Mouse (Mus musculus) limb, embryonic 11.5 days (tissue): ENCODE results near the gene Tas1r1. TPM values are rescaled to one million over a fixed set of nuclear protein-coding genes. Genes with fewer than 3 reads are reported as not detected.

ENCODE experiments used
- ATAC-seq: fragments of 200-750 bp; cut with Nextera tagmentation; 2 replicates; pipeline ENCODE4 v1.8.0; 2017; ENCODE audit warnings: low read depth; ENCODE audit not compliant: insufficient number of reproducible peaks, low FRiP score, low TSS enrichment
- DNase-seq: peaks from one replicate; pipeline ENCODE4 v3.0.0-alpha.2; 2015; ENCODE audit warnings: low spot score
- H3K27ac ChIP-seq: fragments of 300-500 bp; sonication (generic); replicated peaks from 2 replicates; pipeline ENCODE4 v1.5.1; 2014; ENCODE audit warnings: low read depth, mild to moderate bottlenecking, low read length
- H3K27me3 ChIP-seq: fragments of 300-500 bp; sonication (generic); 2 replicates; pipeline ENCODE4 v1.6.1; 2014; ENCODE audit warnings: mild to moderate bottlenecking, low read length, mixed read lengths; ENCODE audit not compliant: control insufficient read depth, insufficient read depth
- H3K36me3 ChIP-seq: fragments of 300-500 bp; sonication (generic); 2 replicates; pipeline ENCODE4 v1.6.1; 2014; ENCODE audit warnings: mild to moderate bottlenecking, low read length, moderate library complexity, mixed read lengths; ENCODE audit not compliant: control insufficient read depth, insufficient read depth
- H3K4me1 ChIP-seq: fragments of 300-500 bp; sonication (generic); 2 replicates; pipeline ENCODE4 v1.6.1; 2014; ENCODE audit warnings: low read length, mixed read lengths; ENCODE audit not compliant: control insufficient read depth, insufficient read depth
- H3K4me2 ChIP-seq: fragments of 300-500 bp; sonication (generic); 2 replicates; pipeline ENCODE4 v1.6.1; 2014; ENCODE audit warnings: low read depth, mild to moderate bottlenecking, moderate library complexity; ENCODE audit not compliant: severe bottlenecking
- H3K4me3 ChIP-seq: fragments of 300-500 bp; sonication (generic); 2 replicates; pipeline ENCODE4 v1.5.1; 2014; ENCODE audit warnings: low read depth, low read length
- H3K9ac ChIP-seq: fragments of 300-500 bp; sonication (generic); 2 replicates; pipeline ENCODE4 v1.6.1; 2014; ENCODE audit warnings: mild to moderate bottlenecking, low read length
- H3K9me3 ChIP-seq: fragments of 300-500 bp; sonication (generic); 2 replicates; pipeline ENCODE4 v1.6.1; 2016; ENCODE audit warnings: low read length; ENCODE audit not compliant: control insufficient read depth
- WGBS: fragments of 180-500 bp; shearing (Covaris S2); extraction: QIAGEN DNeasy Blood & Tissue Kit; methylation state at CpG from one replicate; pipeline ENCODE4 v1.1.7; 2014; 5-methylcytosine and 5-hydroxymethylcytosine counted together
- polyA plus RNA-seq: library from polyadenylated mRNA; unstranded; fragments of >200 nt; fragmentation: Nextera tagmentation; extraction: Ambion mirVana; gene quantifications from 2 replicates; pipeline ENCODE4 v1.2.1, GENCODE M21; 2014

Gene Tas1r1
- polyA plus RNA-seq, 1 experiment from 2014 or later, result 0.40 TPM

DNA sequence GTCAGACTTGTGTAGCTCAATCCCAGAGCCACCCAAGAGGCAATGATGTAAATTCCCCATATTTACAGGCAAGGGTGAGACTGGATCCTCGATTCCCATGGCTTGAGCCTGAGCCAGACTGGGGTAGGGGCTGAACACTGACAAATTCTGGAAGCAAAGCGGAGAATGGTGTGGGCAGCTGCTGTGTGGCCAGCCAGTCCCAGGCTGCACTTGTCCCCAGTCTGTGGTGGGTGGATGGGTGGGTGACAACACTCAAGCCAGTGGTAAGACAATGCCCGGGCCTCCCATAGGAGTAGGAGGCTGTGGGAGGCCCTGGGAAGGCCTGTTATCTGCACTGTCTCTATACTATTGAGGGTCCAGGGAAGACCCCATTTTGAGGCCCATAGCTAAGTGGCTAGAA lies 30.9 kb upstream of the Tas1r1 start:
- Histone ChIP-seq H3K9me3 (no peaks in the 10 kb centered on the region), H3K4me3 (no peak overlapping the region), H3K27ac (no peak overlapping the region), H3K4me2 (no peak overlapping the region), H3K9ac (no peak overlapping the region), H3K27me3 (no peaks in the 10 kb centered on the region), H3K4me1 (0 out of 2 replicates have a peak, but pooled peaks cover 6% of the 10 kb centered on the region), H3K36me3 (no peaks in the 10 kb centered on the region)
- DNase-seq (no peak), ATAC-seq (no peak)
- WGBS, result 87% methylated on average over 3 of the region's 3 CpGs

DNA sequence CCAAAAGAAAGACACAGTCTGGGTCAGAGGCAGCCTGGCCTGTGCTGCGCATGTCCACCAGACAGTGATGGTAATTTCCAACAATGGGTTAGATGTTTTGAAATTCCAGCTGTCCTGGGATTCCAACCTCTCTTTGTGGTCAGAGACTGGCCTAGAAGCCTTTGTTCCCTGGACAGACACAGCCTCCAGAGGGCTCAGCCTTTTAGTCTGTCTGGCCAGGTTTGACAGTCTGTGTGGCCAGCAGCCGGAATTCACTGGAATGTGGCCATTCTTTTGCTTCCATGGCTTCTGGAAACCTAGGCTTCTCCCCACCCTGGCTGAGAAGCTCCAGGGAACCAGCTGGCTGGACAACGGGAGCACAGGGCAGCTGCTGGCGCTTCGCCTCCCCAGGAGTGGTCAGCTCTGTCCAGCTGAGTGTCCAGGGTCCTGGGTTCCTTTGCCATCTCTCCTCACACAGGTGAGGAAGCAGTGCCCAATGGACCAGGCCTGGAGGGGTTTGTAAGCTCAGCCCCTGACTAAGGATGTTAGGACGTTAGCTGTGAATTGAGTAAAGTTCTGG lies 29.9 kb upstream of the Tas1r1 start:
- no peaks in the 10 kb centered on the region for H3K9me3 ChIP-seq
- ATAC-seq, result no peak
- WGBS, result 77% methylated on average over 6 of the region's 6 CpGs
- no peaks in the 10 kb centered on the region for H3K27me3 ChIP-seq
- no peaks in the 10 kb centered on the region for H3K4me1 ChIP-seq
- no peak overlapping the region for H3K4me2 ChIP-seq
- H3K9ac ChIP-seq, result no peak overlapping the region
- no peaks in the 10 kb centered on the region for H3K36me3 ChIP-seq
- no peak overlapping the region for H3K27ac ChIP-seq
- H3K4me3 ChIP-seq, result no peak overlapping the region
- DNase-seq, result no peak

DNA sequence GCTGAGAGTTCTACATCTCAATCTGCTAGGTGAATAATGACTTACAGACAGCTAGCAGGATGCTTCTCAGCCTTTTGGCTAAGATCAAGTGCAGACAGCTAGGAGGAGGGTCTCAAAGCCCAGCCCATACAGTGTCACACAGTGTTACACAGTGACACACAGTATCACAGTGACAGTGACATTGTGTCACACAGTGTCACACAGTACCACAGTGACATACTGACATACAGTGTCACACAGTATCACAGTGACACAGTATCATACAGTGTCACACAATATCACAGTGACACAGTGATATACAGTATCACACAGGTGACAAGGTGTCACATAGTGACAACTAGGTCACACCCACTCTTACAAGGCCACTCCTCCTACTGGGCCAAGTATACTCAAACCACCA lies 28.9 kb upstream of the Tas1r1 start:
- no peak overlapping the region for H3K4me3 ChIP-seq
- no peak overlapping the region for H3K4me2 ChIP-seq
- DNase-seq, result no peak
- no peak overlapping the region for H3K9ac ChIP-seq
- no peaks in the 10 kb centered on the region for H3K9me3 ChIP-seq
- no peaks in the 10 kb centered on the region for H3K4me1 ChIP-seq
- no peak overlapping the region for H3K27ac ChIP-seq
- ATAC-seq, result no peak
- H3K36me3 ChIP-seq, result no peaks in the 10 kb centered on the region
- no peaks in the 10 kb centered on the region for H3K27me3 ChIP-seq

DNA sequence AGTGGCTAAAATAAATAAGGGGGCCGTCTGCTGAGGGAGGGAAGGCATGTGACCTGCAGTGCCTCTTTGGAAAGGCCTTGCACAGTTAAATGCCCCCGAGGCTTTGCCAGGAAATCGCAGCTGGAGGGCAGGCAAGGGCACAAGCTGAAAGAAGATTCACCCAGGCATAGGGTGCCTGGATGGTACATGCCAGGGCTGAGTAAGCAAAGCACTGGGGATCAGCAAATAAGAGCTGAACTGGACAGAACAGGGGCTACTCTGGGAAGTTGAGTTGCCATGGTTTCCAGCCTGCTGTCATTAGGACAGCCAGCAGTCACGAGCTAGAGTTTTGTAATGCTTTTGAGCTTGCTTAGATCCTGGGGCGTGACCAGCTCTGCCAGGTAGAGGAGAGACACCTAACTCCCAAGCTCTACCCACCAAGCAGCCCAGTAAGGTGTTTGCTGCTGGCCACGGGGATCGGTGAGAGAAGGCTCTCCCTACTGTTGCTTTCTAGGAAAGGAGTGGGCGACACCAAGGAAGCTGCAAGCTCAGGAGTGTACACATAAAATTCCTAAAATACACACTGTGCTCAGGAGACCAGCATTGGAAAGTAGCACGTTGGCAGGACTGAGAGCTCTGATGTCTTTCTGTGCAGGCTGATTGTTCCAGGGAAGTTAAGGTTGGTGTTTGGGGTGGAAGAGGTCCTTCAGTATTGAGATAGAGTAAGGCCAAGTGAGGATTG lies 24.2 kb upstream of the Tas1r1 start:
- ATAC-seq (no peak), DNase-seq (no peak)
- 76% methylated on average over 9 of the region's 9 CpGs for WGBS
- H3K9ac ChIP-seq, result no peak overlapping the region
- H3K36me3 ChIP-seq, result peaks cover 15% of the 10 kb centered on the region
- H3K4me3 ChIP-seq, result no peak overlapping the region
- no peak overlapping the region for H3K27ac ChIP-seq
- no peaks in the 10 kb centered on the region for H3K9me3 ChIP-seq
- H3K4me1 ChIP-seq, result no peaks in the 10 kb centered on the region
- no peaks in the 10 kb centered on the region for H3K27me3 ChIP-seq
- H3K4me2 ChIP-seq, result no peak overlapping the region

DNA sequence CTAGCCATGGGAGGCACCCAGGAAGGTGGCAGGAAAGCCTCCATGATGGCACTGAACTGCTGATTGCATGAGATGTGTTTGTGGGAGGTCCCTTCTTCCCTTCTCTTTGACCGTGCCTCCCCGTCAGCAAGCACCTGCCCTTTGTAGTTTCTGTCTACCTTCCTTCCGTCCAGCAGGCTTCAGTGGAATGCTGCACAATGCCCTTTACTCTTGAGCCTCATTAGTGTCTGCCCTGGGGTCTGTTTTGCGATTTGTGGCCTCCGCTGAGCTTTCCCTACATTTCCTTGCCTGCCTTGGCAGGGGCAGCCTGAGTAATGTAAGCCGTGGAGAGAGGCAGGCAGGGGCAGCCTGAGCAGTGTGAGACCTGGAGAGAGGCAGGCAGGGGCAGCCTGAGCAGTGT lies 6.2 kb upstream of the Tas1r1 start:
- Histone ChIP-seq H3K36me3 (peaks cover 40% of the 10 kb centered on the region), H3K27ac (no peak overlapping the region), H3K4me2 (no peak overlapping the region), H3K4me1 (peaks cover 7% of the 10 kb centered on the region), H3K4me3 (no peak overlapping the region), H3K27me3 (no peaks in the 10 kb centered on the region), H3K9ac (no peak overlapping the region), H3K9me3 (no peaks in the 10 kb centered on the region)
- ATAC-seq (no peak), DNase-seq (no peak)
- WGBS, result 68% methylated on average over 6 of the region's 6 CpGs

DNA sequence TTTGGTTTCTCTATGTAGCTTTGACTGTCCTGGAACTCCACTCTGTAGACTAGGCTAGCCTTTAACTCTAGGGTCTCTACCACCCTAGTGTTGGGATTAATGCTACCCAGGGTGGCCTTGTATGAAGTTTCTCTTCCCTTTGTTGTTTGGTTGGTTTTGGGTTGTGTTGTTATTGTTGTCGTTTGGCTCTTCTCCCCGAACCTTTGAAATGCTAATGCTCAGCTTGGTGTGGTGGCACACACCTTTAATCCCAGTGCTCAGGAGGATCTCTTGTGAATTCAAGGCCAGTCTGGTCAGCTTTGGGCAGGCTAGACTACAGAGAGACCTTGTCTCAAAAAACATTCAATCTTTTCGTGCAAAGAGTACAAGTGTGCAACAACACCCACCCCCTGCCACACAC lies 4.8 kb upstream of the Tas1r1 start:
- no peak overlapping the region for H3K4me2 ChIP-seq
- no peaks in the 10 kb centered on the region for H3K27me3 ChIP-seq
- H3K4me1 ChIP-seq, result peaks cover 7% of the 10 kb centered on the region
- DNase-seq (no peak), ATAC-seq (no peak)
- WGBS, result 91% methylated on average over 3 of the region's 3 CpGs
- H3K27ac ChIP-seq, result no peak overlapping the region
- no peaks in the 10 kb centered on the region for H3K9me3 ChIP-seq
- peaks cover 39% of the 10 kb centered on the region for H3K36me3 ChIP-seq
- H3K9ac ChIP-seq, result no peak overlapping the region
- H3K4me3 ChIP-seq, result no peak overlapping the region

DNA sequence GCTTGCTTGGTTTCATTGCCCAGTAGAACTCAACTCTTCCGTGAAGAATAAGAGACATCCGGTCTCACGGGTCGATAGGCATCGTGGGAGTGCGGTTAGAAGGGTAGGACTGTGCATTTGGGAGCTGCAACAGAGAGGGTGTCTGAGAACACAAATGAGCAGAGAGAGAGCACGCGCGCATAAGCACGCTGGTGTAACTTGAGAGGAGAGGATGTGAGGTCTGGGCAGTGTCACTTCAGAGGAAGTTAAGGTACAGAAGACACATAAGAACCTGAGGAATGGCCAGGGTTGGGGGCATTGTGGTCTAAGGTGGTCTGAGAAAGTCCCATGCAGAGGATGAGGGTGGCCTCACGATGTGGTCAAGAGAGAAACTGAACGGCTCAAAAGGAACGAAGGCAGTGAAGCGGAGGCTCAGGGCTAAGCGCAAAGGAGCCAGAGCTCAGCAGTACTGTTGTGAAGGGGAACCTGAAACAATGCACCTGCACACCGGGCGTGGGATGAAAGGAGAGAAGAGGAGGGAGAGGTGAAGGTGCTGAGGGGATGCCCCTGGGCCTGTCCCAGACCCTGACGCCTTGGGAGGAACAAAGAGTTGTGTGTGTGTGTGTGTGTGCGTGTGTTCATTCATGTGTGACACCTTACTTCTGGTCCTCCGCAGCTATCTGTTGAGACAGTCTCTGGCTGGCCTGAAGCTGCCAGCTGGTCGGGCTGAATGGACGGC lies 3.7 kb upstream of the Tas1r1 start:
- H3K27ac ChIP-seq, result no peak overlapping the region
- H3K9me3 ChIP-seq, result no peaks in the 10 kb centered on the region
- peaks cover 7% of the 10 kb centered on the region for H3K4me1 ChIP-seq
- ATAC-seq (no peak), DNase-seq (no peak)
- no peak overlapping the region for H3K4me3 ChIP-seq
- WGBS, result 96% methylated on average over 22 of the region's 22 CpGs
- no peaks in the 10 kb centered on the region for H3K27me3 ChIP-seq
- H3K9ac ChIP-seq, result no peak overlapping the region
- H3K36me3 ChIP-seq, result peaks cover 35% of the 10 kb centered on the region
- no peak overlapping the region for H3K4me2 ChIP-seq

DNA sequence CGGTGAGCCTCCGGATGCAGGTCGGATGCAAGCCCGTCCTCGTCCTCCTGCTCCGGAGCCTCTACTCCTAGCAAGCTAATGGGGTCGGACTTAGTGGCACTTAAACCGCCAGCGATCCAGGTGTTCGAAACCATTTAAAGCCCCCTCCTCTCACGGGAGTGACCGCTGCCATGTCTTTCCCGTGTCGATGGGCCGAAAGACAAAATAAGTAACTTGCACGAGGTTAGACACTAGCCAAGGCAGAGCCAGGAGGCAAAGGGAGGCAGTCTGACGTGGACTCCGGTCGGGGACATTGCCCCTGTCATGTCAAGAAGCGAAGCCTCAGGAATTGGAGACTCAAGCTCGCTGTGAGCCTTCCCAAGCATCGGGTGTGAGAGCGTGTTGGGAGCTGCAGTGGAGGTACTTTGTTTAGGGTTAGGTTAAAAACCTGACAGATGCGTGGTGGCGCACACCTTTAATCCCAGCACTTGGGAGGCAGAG lies 1.5 kb upstream of the Tas1r1 start:
- H3K4me3 ChIP-seq, result peak overlapping the region; percentile 66
- WGBS, result 5% methylated on average over 25 of the region's 25 CpGs

More for the DNA sequence above, 1.5 kb upstream of the Tas1r1 start:
- ATAC-seq (no peak), DNase-seq (no peak)
- Histone ChIP-seq H3K4me2 (peak overlapping the region; percentile 61), H3K36me3 (peaks cover 21% of the 10 kb centered on the region), H3K27ac (no peak overlapping the region), H3K27me3 (no peaks in the 10 kb centered on the region), H3K9me3 (no peaks in the 10 kb centered on the region), H3K9ac (peak overlapping the region; percentile 76), H3K4me1 (peaks cover 7% of the 10 kb centered on the region)
